Mouse (Mus musculus): Measurements from ENCODE around the gene Ppp1r16b. TPM values are rescaled to one million over a fixed set of nuclear protein-coding genes. Genes with fewer than 3 reads are reported as not detected.

Ppp1r16b gene
- 2.8 TPM in 2 replicates for polyA plus RNA-seq (2014; fragmentation: Nextera tagmentation; extraction: Ambion mirVana)

DNA sequence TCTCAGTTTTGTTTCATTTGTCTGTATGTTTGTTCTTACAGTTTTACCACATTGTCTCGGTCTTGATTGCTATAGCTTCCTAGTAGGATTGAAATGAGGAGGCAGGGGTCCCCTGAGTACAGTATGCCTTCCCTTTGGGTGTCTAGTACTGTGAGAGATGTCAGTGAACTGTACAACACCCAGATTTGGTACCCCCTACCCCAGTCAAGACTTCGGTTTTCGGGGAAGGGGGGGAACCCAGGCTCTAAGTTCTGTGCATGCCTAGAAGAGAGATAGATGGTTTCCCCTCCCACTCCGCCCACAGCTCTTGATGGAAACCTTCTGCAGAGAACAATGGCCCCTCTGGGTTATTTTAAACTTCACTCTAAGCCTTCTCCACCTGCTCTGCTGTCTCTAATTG lies at the start of gene Ppp1r16b:
Ppp1r16b (plus strand) TSS at position 301 of the 400 bp plus-strand sequence.
- Histone ChIP-seq H3K9ac (ENCODE audit: low read length) (no peak within 1 kb of the TSS; the same call in 1 of the 2 replicates), H3K4me3 (ENCODE audit: low read depth, low read length) (no peak within 1 kb of the TSS), H3K36me3 (ENCODE audit: control insufficient read depth, insufficient read depth, low read length) (no peaks in the 10 kb centered on the region), H3K4me2 (ENCODE audit: low read depth, low read length, severe bottlenecking) (no peak within 1 kb of the TSS), H3K27ac (ENCODE audit: low read depth, low read length) (no peak within 1 kb of the TSS), H3K4me1 (replicated peaks; ENCODE audit: control insufficient read depth, insufficient read depth, low read length) (peaks cover 13% of the 10 kb centered on the region), H3K9me3 (ENCODE audit: control insufficient read depth, low read length) (no peaks in the 10 kb centered on the region), H3K27me3 (ENCODE audit: control insufficient read depth, insufficient read depth, low read length) (peaks cover 26% of the 10 kb centered on the region)
- ATAC-seq (replicated peaks; ENCODE audit: low FRiP score) (no peak), DNase-seq (ENCODE audit: low spot score) (no peak)
- WGBS: 82% methylated on average over 4 of the region's 4 CpGs

DNA sequence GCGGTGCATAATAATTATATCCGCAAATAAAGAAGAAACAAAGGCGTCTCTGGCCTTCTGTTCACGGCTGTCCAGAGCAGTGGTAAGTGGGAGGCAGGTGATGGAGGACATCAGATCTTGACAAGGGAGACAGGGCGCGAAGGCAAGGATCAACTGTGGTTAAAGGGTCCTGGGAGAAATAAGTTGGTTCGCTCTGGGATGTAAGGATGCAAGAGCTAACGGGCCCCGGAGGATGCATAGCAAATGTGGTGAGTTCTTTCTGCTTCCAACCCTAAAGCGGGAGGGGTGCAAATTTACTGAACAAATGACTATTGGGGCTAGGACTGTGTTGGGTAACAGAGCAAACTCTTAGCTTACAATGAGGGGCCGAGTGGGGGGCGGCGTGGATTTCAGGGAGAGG lies 49.5 kb upstream of the Ppp1r16b start:
- no peak for DNase-seq (ENCODE audit: low spot score)
- peak overlapping the region; percentile 29 for H3K9ac ChIP-seq (ENCODE audit: low read length)
- 3% methylated on average over 13 of the region's 13 CpGs for WGBS
- no peak overlapping the region for H3K27ac ChIP-seq (ENCODE audit: low read depth, low read length)
- peak overlapping the region; percentile 35; the same call in 1 of the 2 replicates for H3K4me2 ChIP-seq (ENCODE audit: low read depth, low read length, severe bottlenecking)
- peaks cover 73% of the 10 kb centered on the region for H3K27me3 ChIP-seq (ENCODE audit: control insufficient read depth, insufficient read depth, low read length)
- ATAC-seq (replicated peaks; ENCODE audit: low FRiP score): no peak
- no peaks in the 10 kb centered on the region for H3K9me3 ChIP-seq (ENCODE audit: control insufficient read depth, low read length)
- H3K4me3 ChIP-seq (ENCODE audit: low read depth, low read length): peak overlapping the region; percentile 18; the same call in 1 of the 2 replicates
- H3K4me1 ChIP-seq (replicated peaks; ENCODE audit: control insufficient read depth, insufficient read depth, low read length): peaks cover 13% of the 10 kb centered on the region
- H3K36me3 ChIP-seq (ENCODE audit: control insufficient read depth, insufficient read depth, low read length): no peaks in the 10 kb centered on the region

DNA sequence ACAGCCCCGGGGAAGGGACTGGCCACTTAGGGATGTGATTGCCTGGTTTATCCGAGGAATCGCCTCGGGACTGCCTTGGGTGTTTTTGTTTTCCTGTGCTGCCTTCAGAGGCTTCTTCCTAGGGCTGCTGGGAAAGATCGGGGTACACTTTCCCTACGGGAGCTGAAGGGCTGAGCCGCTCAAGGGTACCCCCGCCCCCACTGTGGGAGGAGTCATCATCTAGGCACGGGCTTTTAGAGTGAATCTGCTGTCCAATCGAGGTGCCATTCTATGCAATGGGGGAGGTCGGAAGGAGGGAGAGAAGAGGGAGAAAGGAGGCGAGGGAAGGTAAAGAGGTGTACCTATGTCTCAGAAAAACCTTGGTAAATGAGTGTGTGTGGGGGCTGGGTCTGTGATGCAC lies 48.9 kb upstream of the Ppp1r16b start:
- Histone ChIP-seq H3K9me3 (ENCODE audit: control insufficient read depth, low read length) (no peaks in the 10 kb centered on the region), H3K36me3 (ENCODE audit: control insufficient read depth, insufficient read depth, low read length) (no peaks in the 10 kb centered on the region), H3K27ac (ENCODE audit: low read depth, low read length) (no peak overlapping the region), H3K4me3 (ENCODE audit: low read depth, low read length) (peak overlapping the region; percentile 18), H3K4me2 (ENCODE audit: low read depth, low read length, severe bottlenecking) (peak overlapping the region; percentile 32; the same call in 1 of the 2 replicates), H3K4me1 (replicated peaks; ENCODE audit: control insufficient read depth, insufficient read depth, low read length) (peaks cover 9% of the 10 kb centered on the region), H3K9ac (ENCODE audit: low read length) (peak overlapping the region; percentile 29), H3K27me3 (ENCODE audit: control insufficient read depth, insufficient read depth, low read length) (peaks cover 67% of the 10 kb centered on the region)
- no peak for ATAC-seq (replicated peaks; ENCODE audit: low FRiP score)
- 0% methylated on average over 12 of the region's 12 CpGs for WGBS
- no peak for DNase-seq (ENCODE audit: low spot score)

DNA sequence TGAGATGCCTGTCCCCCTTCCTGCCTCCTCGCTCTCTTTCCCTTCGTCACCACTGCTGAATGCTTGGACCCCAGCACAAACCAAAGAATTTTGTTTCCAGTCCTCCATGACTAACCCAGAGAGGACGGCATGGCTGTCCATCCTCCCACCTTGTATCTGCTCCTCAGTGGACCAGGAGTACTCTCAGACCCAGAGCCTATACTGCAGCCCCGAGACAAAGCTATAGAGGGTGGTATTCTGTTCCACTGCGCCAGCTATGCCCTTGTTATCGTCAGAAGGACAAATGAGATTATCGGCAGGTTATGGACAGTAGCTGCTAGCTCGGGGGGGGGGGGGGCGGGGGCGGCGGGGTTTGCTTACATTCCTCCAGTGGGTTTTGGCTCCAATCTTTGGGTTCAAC lies 48.4 kb upstream of the Ppp1r16b start:
- H3K27ac ChIP-seq (ENCODE audit: low read depth, low read length): no peak overlapping the region
- no peaks in the 10 kb centered on the region for H3K36me3 ChIP-seq (ENCODE audit: control insufficient read depth, insufficient read depth, low read length)
- no peak for DNase-seq (ENCODE audit: low spot score)
- no peak for ATAC-seq (replicated peaks; ENCODE audit: low FRiP score)
- no peak overlapping the region for H3K9ac ChIP-seq (ENCODE audit: low read length)
- H3K4me1 ChIP-seq (replicated peaks; ENCODE audit: control insufficient read depth, insufficient read depth, low read length): peaks cover 8% of the 10 kb centered on the region
- WGBS: 8% methylated on average over 11 of the region's 11 CpGs
- 0 out of 2 replicates have a peak overlapping the region, but pooled peaks have one; percentile 5 for H3K4me2 ChIP-seq (ENCODE audit: low read depth, low read length, severe bottlenecking)
- H3K27me3 ChIP-seq (ENCODE audit: control insufficient read depth, insufficient read depth, low read length): peaks cover 62% of the 10 kb centered on the region
- no peak overlapping the region for H3K4me3 ChIP-seq (ENCODE audit: low read depth, low read length)
- no peaks in the 10 kb centered on the region for H3K9me3 ChIP-seq (ENCODE audit: control insufficient read depth, low read length)

DNA sequence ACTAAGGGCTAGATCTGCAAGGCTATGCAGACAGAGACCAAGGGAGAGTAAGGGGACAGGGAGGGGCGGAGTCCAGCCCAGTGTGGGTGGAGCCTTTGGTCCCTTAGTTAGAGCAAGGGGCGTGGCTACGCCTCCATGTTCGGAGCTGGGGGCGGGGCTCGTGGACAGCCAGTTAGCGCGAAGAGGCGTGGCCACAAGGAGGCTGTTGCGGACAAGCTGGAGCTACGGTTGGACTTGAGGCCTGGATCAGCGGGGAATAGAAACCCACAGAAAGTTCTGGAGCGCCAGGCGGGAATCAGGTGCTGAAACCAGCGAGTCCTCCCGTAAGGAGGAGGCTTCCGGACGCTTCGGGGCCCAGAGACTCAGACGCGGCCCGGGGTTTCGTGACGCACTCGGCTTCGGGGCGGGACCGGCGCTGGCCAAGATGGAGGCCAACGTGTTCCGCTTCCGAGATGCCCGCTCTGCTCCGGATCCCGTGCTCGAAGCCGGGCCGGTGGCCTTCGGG lies 40.4 kb upstream of the Ppp1r16b start, which contains the start of gene Actr5:
Actr5 (plus strand) TSS at position 171 of the 505 bp plus-strand sequence.
- Histone ChIP-seq H3K9ac (ENCODE audit: low read length) (peak within 1 kb of the TSS; percentile 82), H3K36me3 (ENCODE audit: control insufficient read depth, insufficient read depth, low read length) (peaks cover 3% of the 10 kb centered on the region; the same call in 1 of the 2 replicates), H3K4me3 (ENCODE audit: low read depth, low read length) (peak within 1 kb of the TSS; percentile 93), H3K27ac (ENCODE audit: low read depth, low read length) (peak within 1 kb of the TSS; percentile 62), H3K4me2 (ENCODE audit: low read depth, low read length, severe bottlenecking) (peak within 1 kb of the TSS; percentile 84), H3K4me1 (replicated peaks; ENCODE audit: control insufficient read depth, insufficient read depth, low read length) (peaks cover 5% of the 10 kb centered on the region; the same call in 1 of the 2 replicates), H3K9me3 (ENCODE audit: control insufficient read depth, low read length) (no peaks in the 10 kb centered on the region), H3K27me3 (ENCODE audit: control insufficient read depth, insufficient read depth, low read length) (no peaks in the 10 kb centered on the region)
- ATAC-seq (replicated peaks; ENCODE audit: low FRiP score) (peak; percentile 96), DNase-seq (ENCODE audit: low spot score) (peak; percentile 99)
- under 1% methylated on average over 39 of the region's 39 CpGs for WGBS

DNA sequence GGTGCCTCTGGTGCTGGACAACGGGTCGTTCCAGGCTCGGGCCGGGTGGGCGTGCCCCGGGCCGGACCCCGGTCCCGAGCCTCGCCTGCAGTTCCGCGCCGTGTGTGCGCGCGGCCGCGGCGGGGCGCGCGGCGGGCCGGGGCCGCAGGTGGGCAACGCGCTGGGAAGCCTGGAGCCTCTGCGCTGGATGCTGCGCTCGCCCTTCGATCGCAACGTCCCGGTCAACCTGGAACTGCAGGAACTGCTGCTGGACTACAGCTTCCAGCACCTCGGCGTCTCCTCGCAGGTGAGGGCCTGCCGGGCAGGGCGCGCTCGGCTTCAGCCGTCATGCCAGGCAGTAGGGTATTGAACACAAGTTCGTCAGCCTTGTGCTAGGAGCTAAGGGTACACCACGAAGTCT lies 40.0 kb upstream of the Ppp1r16b start:
- Histone ChIP-seq H3K27me3 (ENCODE audit: control insufficient read depth, insufficient read depth, low read length) (no peaks in the 10 kb centered on the region), H3K36me3 (ENCODE audit: control insufficient read depth, insufficient read depth, low read length) (peaks cover 3% of the 10 kb centered on the region; the same call in 1 of the 2 replicates), H3K9me3 (ENCODE audit: control insufficient read depth, low read length) (no peaks in the 10 kb centered on the region), H3K9ac (ENCODE audit: low read length) (peak overlapping the region; percentile 82), H3K4me3 (ENCODE audit: low read depth, low read length) (peak overlapping the region; percentile 93), H3K27ac (ENCODE audit: low read depth, low read length) (peak overlapping the region; percentile 62), H3K4me1 (replicated peaks; ENCODE audit: control insufficient read depth, insufficient read depth, low read length) (peaks cover 5% of the 10 kb centered on the region; the same call in 1 of the 2 replicates), H3K4me2 (ENCODE audit: low read depth, low read length, severe bottlenecking) (peak overlapping the region; percentile 84)
- under 1% methylated on average over 44 of the region's 44 CpGs for WGBS
- ATAC-seq (replicated peaks; ENCODE audit: low FRiP score): no peak; the same call in 1 of the 2 replicates
- DNase-seq (ENCODE audit: low spot score): no peak

DNA sequence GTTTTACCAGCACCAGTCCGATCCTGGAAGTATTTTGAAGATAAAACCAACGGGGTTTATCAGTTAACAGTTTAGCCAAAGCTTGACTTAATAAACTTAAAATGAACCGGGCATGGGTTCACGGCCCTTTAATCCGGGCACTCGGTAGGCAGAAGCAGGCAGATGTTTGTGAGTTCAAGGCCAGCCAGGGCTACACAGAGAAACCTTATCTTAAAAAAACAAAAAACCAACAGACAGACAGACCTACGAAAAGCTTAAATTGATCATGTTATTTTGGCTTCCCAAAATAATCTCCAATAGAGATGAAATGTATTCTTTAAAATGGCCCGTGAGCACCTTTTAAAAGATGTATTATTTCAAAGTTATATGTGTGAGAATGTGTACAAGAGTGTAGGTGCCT lies 39.5 kb upstream of the Ppp1r16b start:
- Histone ChIP-seq H3K4me3 (ENCODE audit: low read depth, low read length) (peak overlapping the region; percentile 93), H3K36me3 (ENCODE audit: control insufficient read depth, insufficient read depth, low read length) (peaks cover 3% of the 10 kb centered on the region; the same call in 1 of the 2 replicates), H3K4me2 (ENCODE audit: low read depth, low read length, severe bottlenecking) (peak overlapping the region; percentile 84), H3K9me3 (ENCODE audit: control insufficient read depth, low read length) (no peaks in the 10 kb centered on the region), H3K27ac (ENCODE audit: low read depth, low read length) (no peak overlapping the region), H3K9ac (ENCODE audit: low read length) (peak overlapping the region; percentile 82), H3K4me1 (replicated peaks; ENCODE audit: control insufficient read depth, insufficient read depth, low read length) (peaks cover 5% of the 10 kb centered on the region; the same call in 1 of the 2 replicates), H3K27me3 (ENCODE audit: control insufficient read depth, insufficient read depth, low read length) (no peaks in the 10 kb centered on the region)
- ATAC-seq (replicated peaks; ENCODE audit: low FRiP score): no peak
- no peak for DNase-seq (ENCODE audit: low spot score)
- WGBS: 45% methylated on average over 8 of the region's 8 CpGs

DNA sequence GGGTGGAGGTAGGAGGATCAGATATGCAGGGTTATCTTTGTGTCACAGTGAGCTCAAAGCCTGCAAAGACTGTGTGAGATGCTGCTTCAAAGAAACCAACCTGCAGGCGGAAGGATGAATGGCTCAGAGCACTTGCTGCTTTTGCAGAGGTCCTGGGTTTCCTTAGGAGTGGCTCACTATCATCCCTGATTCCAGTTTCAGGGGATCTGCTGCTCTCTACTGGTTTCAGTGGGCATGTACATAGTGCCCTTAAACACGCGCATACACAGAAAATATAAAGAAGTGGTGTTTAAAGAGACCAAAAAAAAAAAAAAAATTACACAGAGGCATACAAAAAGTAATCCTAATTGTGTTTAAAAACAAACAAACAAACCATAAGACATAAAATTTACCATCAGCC lies 36.3 kb upstream of the Ppp1r16b start:
- ATAC-seq (replicated peaks; ENCODE audit: low FRiP score) (no peak), DNase-seq (ENCODE audit: low spot score) (no peak)
- 69% methylated on average over 3 of the region's 3 CpGs for WGBS
- Histone ChIP-seq H3K27me3 (ENCODE audit: control insufficient read depth, insufficient read depth, low read length) (no peaks in the 10 kb centered on the region), H3K4me1 (replicated peaks; ENCODE audit: control insufficient read depth, insufficient read depth, low read length) (peaks cover 5% of the 10 kb centered on the region; the same call in 1 of the 2 replicates), H3K36me3 (ENCODE audit: control insufficient read depth, insufficient read depth, low read length) (peaks cover 11% of the 10 kb centered on the region; the same call in 1 of the 2 replicates), H3K9ac (ENCODE audit: low read length) (no peak overlapping the region), H3K4me2 (ENCODE audit: low read depth, low read length, severe bottlenecking) (no peak overlapping the region), H3K27ac (ENCODE audit: low read depth, low read length) (no peak overlapping the region), H3K9me3 (ENCODE audit: control insufficient read depth, low read length) (no peaks in the 10 kb centered on the region), H3K4me3 (ENCODE audit: low read depth, low read length) (no peak overlapping the region)

DNA sequence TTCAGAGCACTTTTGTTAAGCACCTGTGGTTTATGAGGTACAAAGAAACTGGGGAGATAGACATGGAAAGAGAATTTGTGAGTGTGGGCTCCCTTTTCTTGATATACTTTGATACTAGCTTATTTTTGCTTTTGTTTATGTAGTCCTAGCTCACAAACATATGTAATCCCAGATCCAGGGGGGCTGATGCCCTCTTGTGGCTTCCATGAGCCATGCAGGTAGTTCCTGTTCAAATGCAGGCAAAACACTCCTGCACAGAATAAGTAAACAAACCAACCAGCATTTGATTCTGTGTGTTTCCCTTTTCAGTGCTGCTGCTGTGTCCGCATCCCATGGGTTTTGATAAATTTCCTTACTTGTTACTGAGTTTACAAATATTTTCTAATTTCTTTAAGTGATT lies 35.8 kb upstream of the Ppp1r16b start:
- Histone ChIP-seq H3K27ac (ENCODE audit: low read depth, low read length) (no peak overlapping the region), H3K4me1 (replicated peaks; ENCODE audit: control insufficient read depth, insufficient read depth, low read length) (peaks cover 4% of the 10 kb centered on the region; the same call in 1 of the 2 replicates), H3K27me3 (ENCODE audit: control insufficient read depth, insufficient read depth, low read length) (no peaks in the 10 kb centered on the region), H3K4me2 (ENCODE audit: low read depth, low read length, severe bottlenecking) (no peak overlapping the region), H3K9ac (ENCODE audit: low read length) (no peak overlapping the region), H3K4me3 (ENCODE audit: low read depth, low read length) (no peak overlapping the region), H3K9me3 (ENCODE audit: control insufficient read depth, low read length) (no peaks in the 10 kb centered on the region), H3K36me3 (ENCODE audit: control insufficient read depth, insufficient read depth, low read length) (peaks cover 11% of the 10 kb centered on the region; the same call in 1 of the 2 replicates)
- peak; percentile 63 for DNase-seq (ENCODE audit: low spot score)
- ATAC-seq (replicated peaks; ENCODE audit: low FRiP score): no peak
- 79% methylated on average over 1 of the region's 1 CpGs for WGBS

Measured in forebrain, embryonic 11.5 days (tissue).